Mouse (Mus musculus): ENCODE results near the gene Cntn5.

Gene Cntn5

DNA sequence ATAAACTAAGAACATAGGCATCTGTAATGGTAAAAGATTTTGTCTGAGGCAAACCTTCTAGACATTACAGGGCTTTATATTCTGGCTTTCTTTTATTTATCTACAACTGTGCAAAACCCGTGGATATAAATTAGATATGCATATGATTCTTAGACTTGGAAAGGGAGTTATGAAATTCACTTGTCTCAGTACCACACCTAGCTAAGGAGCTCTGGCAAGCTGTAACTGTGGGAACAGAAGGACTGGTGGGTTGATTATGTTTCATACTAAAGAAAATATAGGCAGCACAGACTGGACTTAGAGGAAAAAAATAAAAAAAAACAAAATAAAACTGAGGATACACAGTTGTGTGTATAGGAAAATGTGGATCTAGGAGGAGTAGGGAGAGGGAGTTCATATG is 1084.6 kb downstream of the Cntn5 start:
- ChIA-PET POLR2A (no interaction called here), CTCF (no interaction called here)

- POLR2A ChIA-PET, result no interaction called here
- CTCF ChIA-PET, result no interaction called here
Measured at GRCm38 (mm10) chr9:9817477-9817876, 1087.1 kb downstream of the Cntn5 start.

DNA sequence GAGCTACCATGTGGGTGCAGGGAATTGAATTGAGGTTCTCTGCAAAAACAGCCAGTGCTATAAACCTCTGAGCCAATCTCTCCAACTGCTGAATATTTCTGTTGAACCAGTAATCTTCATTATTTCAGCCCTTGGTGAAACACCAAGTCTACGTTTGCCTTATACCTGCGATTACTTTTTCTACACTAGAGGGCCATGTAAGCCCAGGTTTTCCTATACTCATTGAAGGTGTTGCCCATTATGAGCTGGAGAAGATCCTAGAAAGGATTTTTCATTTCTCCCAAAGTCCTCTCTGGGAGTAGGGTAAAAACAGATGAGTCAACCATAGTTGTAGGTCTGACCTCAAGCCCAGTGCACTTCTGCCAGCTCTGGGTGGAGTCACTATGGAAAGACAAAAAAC is 1105.0 kb downstream of the Cntn5 start:
- CTCF ChIA-PET, result no interaction called here
- POLR2A ChIA-PET, result no interaction called here

GRCm38 (mm10) chr9:9783680-9784079 is 1120.9 kb downstream of the Cntn5 start:
- POLR2A ChIA-PET, result no interaction called here
- CTCF ChIA-PET, result interaction anchor here (0.6 to 1.4 kb wide), 6 partner anchors 56 to 675 kb away, joined by 3 to 8 read pairs (median 4); no protein-coding TSS in a partner anchor

DNA sequence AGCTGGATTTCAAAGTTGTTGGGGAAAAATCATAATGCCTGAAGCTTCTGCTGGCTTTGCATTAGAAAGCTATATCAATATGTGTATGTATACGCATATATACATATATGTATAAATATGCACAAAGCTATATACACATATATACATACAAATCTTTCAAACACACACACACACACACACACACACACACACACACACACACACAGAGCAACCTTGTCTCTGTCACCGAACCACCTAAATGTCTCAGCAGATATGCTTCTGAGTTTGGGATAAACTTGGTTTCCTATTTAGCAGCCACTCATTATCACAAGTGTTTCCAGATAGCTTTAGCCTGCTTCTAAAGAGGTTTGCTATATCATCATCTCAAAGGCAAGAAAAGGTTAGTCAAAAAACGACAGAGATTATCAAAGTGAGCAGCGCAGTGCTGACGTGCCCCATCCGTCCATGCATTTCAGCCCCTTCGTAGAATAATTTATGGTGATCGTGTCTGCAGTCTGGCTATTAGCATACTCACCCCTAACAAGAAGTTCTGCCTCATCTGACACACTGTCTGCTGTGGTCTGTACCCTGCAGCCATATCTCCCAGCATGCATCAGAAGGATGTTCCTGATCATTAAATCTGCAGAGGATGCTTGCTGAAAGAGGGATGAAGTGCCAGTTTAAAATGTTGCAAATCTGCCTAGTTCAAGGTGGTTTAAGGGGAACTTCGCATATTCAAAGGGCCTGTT is 1123.3 kb downstream of the Cntn5 start:
- CTCF ChIA-PET, result interaction anchor here in 2 of 4 experiments (0.6 to 1.2 kb wide), 2 partner anchors 20 to 730 kb away, joined by 3 to 4 read pairs; no protein-coding TSS in a partner anchor
- POLR2A ChIA-PET, result no interaction called here

GRCm38 (mm10) chr9:9779646-9780045 is 1124.9 kb downstream of the Cntn5 start:
- CTCF ChIA-PET, result no interaction called here
- POLR2A ChIA-PET, result no interaction called here

GRCm38 (mm10) chr9:9770777-9771176 is 1133.8 kb downstream of the Cntn5 start:
- ChIA-PET POLR2A (no interaction called here), CTCF (no interaction called here)

GRCm38 (mm10) chr9:9769659-9770058 is 1134.9 kb downstream of the Cntn5 start:
- ChIA-PET POLR2A (no interaction called here), CTCF (no interaction called here)

DNA sequence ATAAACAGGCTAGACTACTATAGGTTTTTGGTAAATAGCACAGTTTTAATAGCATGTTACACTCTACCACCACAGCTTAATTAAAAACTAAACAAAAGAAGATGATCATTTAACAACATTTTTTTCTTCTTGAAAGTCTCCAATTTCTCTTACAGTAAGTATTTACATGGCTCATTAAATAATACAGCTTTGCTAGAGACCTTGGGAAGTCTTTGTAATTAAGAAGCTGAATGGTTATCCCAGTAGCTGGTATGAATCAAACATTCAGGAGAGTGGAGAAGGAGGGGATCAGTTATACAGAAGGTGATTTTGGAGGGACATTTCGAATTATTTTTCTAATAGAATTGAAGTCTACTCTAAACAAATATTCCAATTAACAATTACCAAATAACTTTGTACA is 1186.4 kb downstream of the Cntn5 start:
- ChIA-PET CTCF (no interaction called here), POLR2A (no interaction called here)

DNA sequence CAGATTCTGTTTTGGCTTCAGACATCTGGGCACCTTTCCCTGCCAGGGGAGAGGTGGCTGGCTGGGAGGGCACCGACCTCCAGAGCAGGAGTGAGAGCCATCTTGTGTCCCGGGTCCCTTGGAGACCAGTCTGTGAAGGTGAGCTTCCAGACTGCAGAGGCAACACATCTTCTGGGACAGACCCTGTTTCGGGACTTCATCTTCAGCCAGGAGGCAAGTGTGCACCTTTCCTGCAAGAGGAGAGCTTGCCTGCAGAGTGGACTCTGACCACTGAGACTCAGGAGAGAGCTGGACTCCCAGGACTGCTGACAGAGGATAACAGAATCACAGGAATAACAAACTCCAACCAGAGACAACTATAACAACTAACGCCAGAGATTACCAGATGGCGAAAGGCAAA is 1195.9 kb downstream of the Cntn5 start:
- POLR2A ChIA-PET, result no interaction called here
- CTCF ChIA-PET, result interaction anchor here in 1 of 4 experiments (0.5 kb wide), 1 partner anchor 47 kb away, joined by 3 read pairs; no protein-coding TSS in a partner anchor

DNA sequence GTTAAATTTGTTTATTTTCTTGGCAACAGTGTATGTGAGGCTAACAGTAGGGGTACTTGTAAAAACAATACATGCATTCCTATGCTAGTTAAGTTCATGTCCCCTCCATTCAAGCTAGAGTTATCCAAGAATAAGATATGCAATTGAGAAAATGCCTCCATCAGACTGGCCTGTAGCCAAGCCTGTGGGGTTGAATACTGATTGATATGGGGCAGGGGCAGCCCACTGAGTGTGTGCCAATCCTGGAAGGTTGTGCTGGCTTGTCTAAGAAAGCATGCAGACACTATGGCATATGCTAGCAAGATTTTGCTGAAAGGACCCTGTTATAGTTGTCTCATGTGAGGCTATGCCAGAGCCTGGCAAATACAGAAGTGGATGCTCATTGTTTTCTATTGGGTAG is 1196.8 kb downstream of the Cntn5 start:
- CTCF ChIA-PET, result no interaction called here

GRCm38 (mm10) chr9:9705180-9705579 is 1199.4 kb downstream of the Cntn5 start:
- CTCF ChIA-PET, result no interaction called here
- POLR2A ChIA-PET, result no interaction called here

More for the DNA sequence above, 1196.8 kb downstream of the Cntn5 start:
- POLR2A ChIA-PET, result no interaction called here

DNA sequence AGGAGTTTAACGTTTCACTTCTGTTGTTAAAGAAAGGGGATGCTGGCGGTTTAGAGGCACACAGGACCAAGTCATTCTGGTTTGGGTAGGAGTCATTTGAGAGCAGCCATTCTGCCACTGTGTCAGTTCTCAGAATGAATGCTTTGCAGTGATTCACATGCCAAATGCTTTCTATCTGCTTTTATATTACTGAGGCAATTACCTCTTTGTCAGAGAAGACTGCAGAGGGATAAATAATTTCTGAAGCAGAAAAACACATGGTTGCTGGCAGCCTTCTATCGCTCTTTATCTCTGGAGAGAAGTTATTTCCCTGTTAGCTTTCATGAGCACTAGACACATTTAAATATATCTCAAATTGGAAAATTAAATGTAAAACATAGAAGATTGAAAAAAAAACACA is 1207.9 kb downstream of the Cntn5 start:
- POLR2A ChIA-PET, result no interaction called here
- CTCF ChIA-PET, result no interaction called here

- CTCF ChIA-PET, result no interaction called here
- POLR2A ChIA-PET, result no interaction called here
Measured at GRCm38 (mm10) chr9:9682348-9682884, 1222.2 kb downstream of the Cntn5 start.

DNA sequence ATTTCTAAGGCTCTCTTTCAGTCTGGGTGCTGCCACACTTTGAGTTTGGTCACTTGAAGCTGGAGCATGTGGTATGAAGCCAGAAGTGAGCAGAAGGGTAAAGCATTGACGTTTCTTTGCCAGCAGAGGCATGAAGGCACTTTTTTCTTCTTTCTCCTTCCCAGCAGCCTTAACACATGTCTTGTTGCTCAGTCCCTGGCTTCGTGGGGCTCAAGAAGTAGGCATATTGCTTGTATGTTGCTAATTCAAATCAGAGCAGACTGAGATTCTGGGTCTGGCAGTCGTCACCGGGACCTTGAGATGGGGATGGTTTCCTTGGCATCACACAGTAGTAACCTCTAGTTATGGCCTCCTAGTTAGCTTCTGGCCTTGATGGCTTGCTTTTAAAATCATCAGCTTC is 1228.5 kb downstream of the Cntn5 start:
- POLR2A ChIA-PET, result no interaction called here
- CTCF ChIA-PET, result no interaction called here

DNA sequence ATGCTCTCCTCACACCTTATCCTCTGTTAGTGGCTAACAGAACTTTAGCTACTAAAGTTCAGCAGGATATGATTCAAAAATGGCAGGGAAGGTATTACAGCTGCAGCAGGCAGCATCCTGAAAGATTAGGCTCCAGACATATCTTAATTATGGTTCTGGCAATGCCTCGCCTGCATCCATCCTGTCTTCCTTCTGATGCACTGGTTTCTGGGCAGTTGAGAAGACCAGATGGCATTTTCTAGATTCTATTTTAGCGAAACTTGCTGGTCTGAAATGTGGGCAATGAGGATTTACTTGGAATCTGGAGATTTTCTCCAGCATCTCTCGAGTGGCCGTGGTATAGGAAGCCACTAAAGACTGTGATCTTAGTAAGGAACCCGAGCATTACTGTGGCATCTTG is 1230.0 kb downstream of the Cntn5 start:
- CTCF ChIA-PET, result no interaction called here
- POLR2A ChIA-PET, result no interaction called here

DNA sequence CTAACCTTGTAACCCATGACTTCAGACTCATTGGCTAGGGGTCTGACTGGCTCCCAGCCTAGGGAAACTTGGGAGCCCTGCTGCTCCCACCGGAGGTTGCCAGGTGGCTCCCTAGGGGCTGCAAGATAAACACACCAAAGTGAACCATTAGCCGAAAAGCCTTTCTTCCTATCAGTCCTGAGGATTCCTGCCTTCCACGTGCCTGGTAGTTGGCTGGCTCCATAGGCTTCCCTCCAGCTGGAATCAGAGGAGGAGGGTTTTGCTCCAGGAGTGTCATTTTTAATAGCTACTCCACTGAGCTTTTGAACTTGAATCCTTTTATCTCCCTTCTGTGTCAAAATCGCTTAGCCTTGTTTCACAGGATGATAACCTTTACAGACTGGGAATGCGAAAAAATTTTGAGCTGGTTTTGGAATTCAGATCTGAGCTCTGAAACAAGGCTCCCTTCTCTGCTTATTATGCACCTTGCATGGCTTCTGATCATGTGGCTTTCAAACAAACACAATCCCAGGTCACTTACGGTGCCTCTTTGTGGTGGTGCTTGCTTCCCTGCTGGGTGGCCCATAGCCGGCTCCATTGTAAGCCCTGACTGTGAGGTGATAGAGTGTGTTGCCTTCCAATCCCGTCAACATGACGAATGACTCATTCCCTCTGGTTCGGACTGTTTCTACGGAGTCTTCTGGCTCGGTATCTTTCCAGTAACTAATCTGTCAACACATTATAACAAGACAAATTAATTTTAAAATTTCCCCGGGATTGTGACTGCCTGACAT is 1231.1 kb downstream of the Cntn5 start:
- POLR2A ChIA-PET, result no interaction called here
- CTCF ChIA-PET, result no interaction called here

GRCm38 (mm10) chr9:9653463-9653862 is 1251.1 kb downstream of the Cntn5 start:
- POLR2A ChIA-PET, result no interaction called here
- CTCF ChIA-PET, result no interaction called here

DNA sequence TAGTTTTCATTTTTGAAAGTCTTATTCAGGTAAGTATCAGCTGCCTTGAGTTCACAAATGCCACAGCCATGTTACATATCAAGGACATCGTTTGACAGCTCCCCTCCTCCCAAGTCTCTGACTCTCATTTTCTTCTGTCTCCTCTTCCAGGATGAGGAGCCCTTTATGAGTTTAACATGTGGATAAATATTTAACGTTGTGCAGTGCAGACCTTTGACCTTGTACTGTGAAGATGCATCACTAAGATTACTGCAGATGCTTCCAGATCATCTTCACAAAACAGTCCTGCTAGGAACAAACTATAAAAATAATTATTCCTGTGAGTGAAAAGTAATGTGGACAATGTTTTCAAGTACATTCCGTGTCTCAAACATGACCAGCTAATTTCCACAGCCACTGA is 1257.2 kb downstream of the Cntn5 start:
- ChIA-PET CTCF (no interaction called here), POLR2A (no interaction called here)

DNA sequence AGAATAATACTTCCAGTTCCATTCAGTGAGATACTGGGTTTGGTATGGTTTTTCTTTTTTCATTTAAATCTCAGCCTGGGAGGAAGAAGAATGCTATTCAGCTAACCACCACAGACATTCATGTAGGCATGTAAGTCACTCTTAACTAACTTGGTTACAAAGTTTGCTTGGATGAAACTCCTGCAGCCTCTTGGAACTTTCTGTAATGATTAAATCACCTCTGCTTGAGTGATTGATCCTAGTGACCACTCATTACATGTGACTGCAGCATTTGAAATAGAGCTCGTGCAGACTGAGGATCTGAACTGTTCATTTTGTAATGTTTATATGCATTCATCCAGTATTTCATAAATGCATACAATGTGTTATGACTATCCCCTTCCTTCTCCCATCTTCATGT is 1258.3 kb downstream of the Cntn5 start:
- CTCF ChIA-PET, result no interaction called here

More for the DNA sequence above, 1258.3 kb downstream of the Cntn5 start:
- POLR2A ChIA-PET, result no interaction called here
